Mouse (Mus musculus): ENCODE measurements around the gene Caln1. TPM values are rescaled to one million over a fixed set of nuclear protein-coding genes. Genes with fewer than 3 reads are reported as not detected.

Caln1 gene
- polyA plus RNA-seq, 1 experiment from 2014 or later, result 0.10 TPM

- H3K9me3 ChIP-seq, result no peaks in the 10 kb centered on the region
- no peaks in the 10 kb centered on the region for H3K4me1 ChIP-seq (replicated peaks)
- 94% methylated on average over 1 of the region's 1 CpGs for WGBS
- no peak overlapping the region for H3K4me3 ChIP-seq (replicated peaks)
- no peaks in the 10 kb centered on the region for H3K36me3 ChIP-seq
- H3K9ac ChIP-seq, result no peak overlapping the region
- no peak overlapping the region for H3K4me2 ChIP-seq (replicated peaks)
- no peaks in the 10 kb centered on the region for H3K27me3 ChIP-seq (replicated peaks)
- no peak for ATAC-seq
- no peak overlapping the region for H3K27ac ChIP-seq
Observed at GRCm38 (mm10) chr5:130666091-130666490, 296.8 kb downstream of the Caln1 start.

GRCm38 (mm10) chr5:130672588-130672987 lies 303.3 kb downstream of the Caln1 start:
- no peaks in the 10 kb centered on the region for H3K9me3 ChIP-seq
- H3K27ac ChIP-seq, result no peak overlapping the region
- H3K4me1 ChIP-seq (replicated peaks), result no peaks in the 10 kb centered on the region
- no peaks in the 10 kb centered on the region for H3K36me3 ChIP-seq
- ATAC-seq, result no peak
- no peak overlapping the region for H3K9ac ChIP-seq
- no peaks in the 10 kb centered on the region for H3K27me3 ChIP-seq (replicated peaks)
- no peak overlapping the region for H3K4me2 ChIP-seq (replicated peaks)
- 41% methylated on average over 3 of the region's 3 CpGs for WGBS
- H3K4me3 ChIP-seq (replicated peaks), result no peak overlapping the region

GRCm38 (mm10) chr5:130673092-130673491 lies 303.8 kb downstream of the Caln1 start:
- ATAC-seq, result no peak
- H3K36me3 ChIP-seq, result no peaks in the 10 kb centered on the region
- no peak overlapping the region for H3K4me3 ChIP-seq (replicated peaks)
- no peak overlapping the region for H3K27ac ChIP-seq
- H3K27me3 ChIP-seq (replicated peaks), result no peaks in the 10 kb centered on the region
- H3K9ac ChIP-seq, result no peak overlapping the region
- H3K4me1 ChIP-seq (replicated peaks), result no peaks in the 10 kb centered on the region
- no peak overlapping the region for H3K4me2 ChIP-seq (replicated peaks)
- WGBS, result 71% methylated on average over 3 of the region's 3 CpGs
- H3K9me3 ChIP-seq, result no peaks in the 10 kb centered on the region

GRCm38 (mm10) chr5:130677895-130678294 lies 308.6 kb downstream of the Caln1 start:
- no peaks in the 10 kb centered on the region for H3K4me1 ChIP-seq (replicated peaks)
- no peaks in the 10 kb centered on the region for H3K36me3 ChIP-seq
- H3K9me3 ChIP-seq, result no peaks in the 10 kb centered on the region
- no peaks in the 10 kb centered on the region for H3K27me3 ChIP-seq (replicated peaks)
- H3K4me3 ChIP-seq (replicated peaks), result no peak overlapping the region
- ATAC-seq, result no peak
- no peak overlapping the region for H3K9ac ChIP-seq
- H3K27ac ChIP-seq, result no peak overlapping the region
- WGBS, result 89% methylated on average over 2 of the region's 2 CpGs
- no peak overlapping the region for H3K4me2 ChIP-seq (replicated peaks)

- no peak for ATAC-seq
- Histone ChIP-seq H3K9me3 (no peaks in the 10 kb centered on the region), H3K36me3 (no peaks in the 10 kb centered on the region), H3K4me1 (replicated peaks) (no peaks in the 10 kb centered on the region), H3K4me3 (replicated peaks) (no peak overlapping the region), H3K4me2 (replicated peaks) (no peak overlapping the region), H3K27ac (no peak overlapping the region), H3K27me3 (replicated peaks) (no peaks in the 10 kb centered on the region), H3K9ac (no peak overlapping the region)
- WGBS, result 76% methylated on average over 5 of the region's 5 CpGs
Observed at GRCm38 (mm10) chr5:130685911-130686658, 316.8 kb downstream of the Caln1 start.

- no peaks in the 10 kb centered on the region for H3K4me1 ChIP-seq (replicated peaks)
- H3K27ac ChIP-seq, result no peak overlapping the region
- no peak overlapping the region for H3K4me2 ChIP-seq (replicated peaks)
- no peaks in the 10 kb centered on the region for H3K9me3 ChIP-seq
- H3K9ac ChIP-seq, result no peak overlapping the region
- H3K27me3 ChIP-seq (replicated peaks), result no peaks in the 10 kb centered on the region
- no peaks in the 10 kb centered on the region for H3K36me3 ChIP-seq
- H3K4me3 ChIP-seq (replicated peaks), result no peak overlapping the region
- no peak for ATAC-seq
- 43% methylated on average over 16 of the region's 16 CpGs for WGBS
Observed at GRCm38 (mm10) chr5:130688385-130689138, 319.3 kb downstream of the Caln1 start.

GRCm38 (mm10) chr5:130691349-130691748 lies 322.1 kb downstream of the Caln1 start:
- H3K9me3 ChIP-seq, result no peaks in the 10 kb centered on the region
- H3K4me2 ChIP-seq (replicated peaks), result no peak overlapping the region
- no peak for ATAC-seq
- no peaks in the 10 kb centered on the region for H3K36me3 ChIP-seq
- H3K27ac ChIP-seq, result no peak overlapping the region
- no peaks in the 10 kb centered on the region for H3K4me1 ChIP-seq (replicated peaks)
- no peaks in the 10 kb centered on the region for H3K27me3 ChIP-seq (replicated peaks)
- 58% methylated on average over 3 of the region's 3 CpGs for WGBS
- H3K9ac ChIP-seq, result no peak overlapping the region
- no peak overlapping the region for H3K4me3 ChIP-seq (replicated peaks)

GRCm38 (mm10) chr5:130699476-130699875 lies 330.2 kb downstream of the Caln1 start:
- WGBS, result 89% methylated on average over 4 of the region's 4 CpGs

GRCm38 (mm10) chr5:130701777-130702176 lies 332.5 kb downstream of the Caln1 start:
- Histone ChIP-seq H3K4me1 (replicated peaks) (no peaks in the 10 kb centered on the region), H3K4me3 (replicated peaks) (no peak overlapping the region), H3K27ac (no peak overlapping the region), H3K36me3 (no peaks in the 10 kb centered on the region), H3K4me2 (replicated peaks) (no peak overlapping the region), H3K27me3 (replicated peaks) (no peaks in the 10 kb centered on the region), H3K9me3 (no peaks in the 10 kb centered on the region), H3K9ac (no peak overlapping the region)
- 82% methylated on average over 6 of the region's 6 CpGs for WGBS
- no peak for ATAC-seq

More at GRCm38 (mm10) chr5:130699476-130699875, 330.2 kb downstream of the Caln1 start:
- H3K9ac ChIP-seq, result no peak overlapping the region
- H3K9me3 ChIP-seq, result no peaks in the 10 kb centered on the region
- H3K4me2 ChIP-seq (replicated peaks), result no peak overlapping the region
- no peaks in the 10 kb centered on the region for H3K4me1 ChIP-seq (replicated peaks)
- ATAC-seq, result no peak
- no peaks in the 10 kb centered on the region for H3K27me3 ChIP-seq (replicated peaks)
- no peaks in the 10 kb centered on the region for H3K36me3 ChIP-seq
- no peak overlapping the region for H3K4me3 ChIP-seq (replicated peaks)
- H3K27ac ChIP-seq, result no peak overlapping the region

- no peak overlapping the region for H3K4me2 ChIP-seq (replicated peaks)
- WGBS, result 59% methylated on average over 4 of the region's 4 CpGs
- H3K36me3 ChIP-seq, result no peaks in the 10 kb centered on the region
- no peak overlapping the region for H3K4me3 ChIP-seq (replicated peaks)
- no peaks in the 10 kb centered on the region for H3K27me3 ChIP-seq (replicated peaks)
- no peaks in the 10 kb centered on the region for H3K9me3 ChIP-seq
- no peak for ATAC-seq
- H3K9ac ChIP-seq, result no peak overlapping the region
- no peak overlapping the region for H3K27ac ChIP-seq
- no peaks in the 10 kb centered on the region for H3K4me1 ChIP-seq (replicated peaks)
Observed at GRCm38 (mm10) chr5:130702361-130702760, 333.1 kb downstream of the Caln1 start.

GRCm38 (mm10) chr5:130704866-130705265 lies 335.6 kb downstream of the Caln1 start:
- H3K4me3 ChIP-seq (replicated peaks), result no peak overlapping the region
- H3K36me3 ChIP-seq, result no peaks in the 10 kb centered on the region
- no peaks in the 10 kb centered on the region for H3K27me3 ChIP-seq (replicated peaks)
- H3K4me2 ChIP-seq (replicated peaks), result no peak overlapping the region
- WGBS, result 82% methylated on average over 4 of the region's 4 CpGs
- no peaks in the 10 kb centered on the region for H3K4me1 ChIP-seq (replicated peaks)
- ATAC-seq, result no peak
- no peak overlapping the region for H3K9ac ChIP-seq
- no peak overlapping the region for H3K27ac ChIP-seq
- H3K9me3 ChIP-seq, result no peaks in the 10 kb centered on the region

- Histone ChIP-seq H3K9me3 (no peaks in the 10 kb centered on the region), H3K9ac (no peak overlapping the region), H3K4me3 (replicated peaks) (no peak overlapping the region), H3K4me2 (replicated peaks) (no peak overlapping the region), H3K4me1 (replicated peaks) (no peaks in the 10 kb centered on the region), H3K36me3 (no peaks in the 10 kb centered on the region), H3K27me3 (replicated peaks) (no peaks in the 10 kb centered on the region), H3K27ac (no peak overlapping the region)
- 55% methylated on average over 6 of the region's 6 CpGs for WGBS
- no peak for ATAC-seq
Observed at GRCm38 (mm10) chr5:130706202-130706855, 337.1 kb downstream of the Caln1 start.

All from intestine, embryonic 15.5 days (tissue).